Mouse (Mus musculus): Measurements from ENCODE around the gene Tln2. TPM values are rescaled to one million over a fixed set of nuclear protein-coding genes. Genes with fewer than 3 reads are reported as not detected.

Gene Tln2
- 30.8 and 48.5 TPM in 2 replicates for polyA plus RNA-seq (2012; rRNA removed; ENCODE audit: low replicate concordance)

GRCm38 (mm10) chr9:67559603-67560002 lies at the start of gene Tln2:
Tln2 (minus strand) TSS chr9:67559703.

Other genes with a start within 250 kb of the Tln2 start
- gene C2cd4b, start 199.7 kb upstream of the Tln2 start, polyA plus RNA-seq (2012; rRNA removed; ENCODE audit: low replicate concordance) = 0.18 TPM in 1 of 2 replicates, not detected in the other

Data from subcutaneous adipose tissue, adult 2 months (tissue).